Mouse (Mus musculus): ENCODE measurements around the gene Sun3. TPM values are rescaled to one million over a fixed set of nuclear protein-coding genes. Genes with fewer than 3 reads are reported as not detected.
A peak's percentile ranks its signal among the peaks of the same experiment; 100 is the strongest.

Sun3 gene
- total and polyA plus RNA-seq, 2 experiments = 0.11 to 1.8 TPM

DNA sequence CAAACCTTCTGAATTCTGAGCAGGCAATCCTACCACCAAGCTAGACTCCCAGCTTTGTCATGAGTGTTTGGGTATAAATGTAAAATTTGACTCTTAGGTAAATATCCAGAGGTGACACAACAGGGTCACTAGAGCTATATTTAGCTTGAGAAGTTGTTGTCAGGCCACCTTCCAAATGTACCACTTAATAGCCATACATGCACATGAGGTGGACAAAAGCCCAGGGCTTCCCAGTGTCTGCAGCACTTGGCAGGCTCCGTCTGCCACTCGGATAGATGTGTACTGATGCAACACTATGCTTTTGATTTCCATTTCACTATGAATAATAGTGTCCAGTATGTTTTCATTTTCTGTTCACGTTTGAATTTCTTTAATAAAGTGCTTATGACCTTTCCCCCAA lies 23.6 kb downstream of the Sun3 start:
- H3K27me3 ChIP-seq (ENCODE audit: control insufficient read depth, insufficient read depth, low read length) = no peaks in the 10 kb centered on the region
- no peaks in the 10 kb centered on the region for H3K4me1 ChIP-seq (ENCODE audit: control insufficient read depth, insufficient read depth, low read length)
- H3K79me2 ChIP-seq (ENCODE audit: control insufficient read depth, insufficient read depth, low read length) = no peaks in the 10 kb centered on the region
- H3K4me3 ChIP-seq (ENCODE audit: insufficient read depth, low read depth, low read length) = no peak overlapping the region
- H3K36me3 ChIP-seq (ENCODE audit: control insufficient read depth, insufficient read depth, low read length) = no peaks in the 10 kb centered on the region
- no peak overlapping the region for H3K9ac ChIP-seq (ENCODE audit: low read depth, low read length)
- 73% methylated on average over 3 of the region's 3 CpGs for WGBS
- no peak overlapping the region for H3K27ac ChIP-seq (replicated peaks; ENCODE audit: insufficient read depth, low read depth, low read length)
- no peak for DNase-seq (ENCODE audit: extremely low read depth, low read depth, low spot score)
- no peak for TF ChIP-seq POLR2A (IDR thresholded peaks at IDR 0.05; ENCODE audit: extremely low read depth, insufficient read depth, low read length)
- no peak for TF ChIP-seq CTCF (IDR thresholded peaks at IDR 0.05; ENCODE audit: low read depth, low read length)

DNA sequence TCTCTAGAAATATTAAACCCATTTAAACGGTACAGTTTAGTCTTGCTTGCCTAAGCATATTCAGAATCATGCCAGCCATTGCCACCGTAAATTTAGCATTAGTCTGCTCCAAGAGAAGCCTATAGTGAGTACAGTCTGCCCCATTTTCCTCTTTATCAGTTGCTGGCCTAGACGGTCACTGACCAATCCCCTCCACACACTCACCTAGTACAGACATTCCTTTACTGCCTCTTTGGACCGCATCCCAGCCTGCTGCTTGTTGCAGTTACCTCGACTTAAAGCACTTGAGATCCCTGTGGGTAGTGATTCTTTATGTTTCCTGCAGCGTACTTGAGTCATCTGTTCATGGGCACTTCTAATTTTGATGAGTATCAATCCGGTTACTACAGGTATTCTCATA lies 24.0 kb downstream of the Sun3 start:
- Histone ChIP-seq H3K27me3 (ENCODE audit: control insufficient read depth, insufficient read depth, low read length) (no peaks in the 10 kb centered on the region), H3K9ac (ENCODE audit: low read depth, low read length) (no peak overlapping the region), H3K27ac (replicated peaks; ENCODE audit: insufficient read depth, low read depth, low read length) (no peak overlapping the region), H3K4me1 (ENCODE audit: control insufficient read depth, insufficient read depth, low read length) (no peaks in the 10 kb centered on the region), H3K4me3 (ENCODE audit: insufficient read depth, low read depth, low read length) (no peak overlapping the region), H3K36me3 (ENCODE audit: control insufficient read depth, insufficient read depth, low read length) (no peaks in the 10 kb centered on the region), H3K79me2 (ENCODE audit: control insufficient read depth, insufficient read depth, low read length) (no peaks in the 10 kb centered on the region)
- 81% methylated on average over 7 of the region's 7 CpGs for WGBS
- TF ChIP-seq POLR2A (IDR thresholded peaks at IDR 0.05; ENCODE audit: extremely low read depth, insufficient read depth, low read length) (no peak), CTCF (IDR thresholded peaks at IDR 0.05; ENCODE audit: low read depth, low read length) (no peak)
- no peak for DNase-seq (ENCODE audit: extremely low read depth, low read depth, low spot score)

DNA sequence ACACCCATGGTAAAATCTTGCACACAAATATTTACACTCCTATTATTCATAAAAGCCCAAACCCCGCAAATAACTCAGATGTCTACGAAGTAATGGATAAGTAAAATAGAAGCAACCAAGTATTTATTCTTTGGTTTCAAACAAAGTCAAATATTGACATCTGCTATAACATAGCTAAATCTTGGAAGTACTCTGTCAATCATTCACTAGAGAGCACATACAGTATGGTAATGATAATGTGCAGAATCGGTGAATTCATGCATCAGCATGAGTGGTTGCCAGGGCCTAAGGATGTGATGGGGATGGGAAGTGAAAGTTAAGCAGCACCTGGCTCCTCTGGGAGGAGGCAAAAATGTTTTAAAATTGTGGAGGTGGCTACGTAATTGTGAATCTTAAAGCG lies 28.6 kb downstream of the Sun3 start:
- 76% methylated on average over 5 of the region's 5 CpGs for WGBS
- Histone ChIP-seq H3K4me1 (ENCODE audit: control insufficient read depth, insufficient read depth, low read length) (no peaks in the 10 kb centered on the region), H3K79me2 (ENCODE audit: control insufficient read depth, insufficient read depth, low read length) (no peaks in the 10 kb centered on the region), H3K27ac (replicated peaks; ENCODE audit: insufficient read depth, low read depth, low read length) (no peak overlapping the region), H3K36me3 (ENCODE audit: control insufficient read depth, insufficient read depth, low read length) (no peaks in the 10 kb centered on the region), H3K9ac (ENCODE audit: low read depth, low read length) (no peak overlapping the region), H3K4me3 (ENCODE audit: insufficient read depth, low read depth, low read length) (no peak overlapping the region), H3K27me3 (ENCODE audit: control insufficient read depth, insufficient read depth, low read length) (no peaks in the 10 kb centered on the region)
- no peak for TF ChIP-seq POLR2A (IDR thresholded peaks at IDR 0.05; ENCODE audit: extremely low read depth, insufficient read depth, low read length)
- TF ChIP-seq CTCF (IDR thresholded peaks at IDR 0.05; ENCODE audit: low read depth, low read length) = no peak
- DNase-seq (ENCODE audit: extremely low read depth, low read depth, low spot score) = no peak

DNA sequence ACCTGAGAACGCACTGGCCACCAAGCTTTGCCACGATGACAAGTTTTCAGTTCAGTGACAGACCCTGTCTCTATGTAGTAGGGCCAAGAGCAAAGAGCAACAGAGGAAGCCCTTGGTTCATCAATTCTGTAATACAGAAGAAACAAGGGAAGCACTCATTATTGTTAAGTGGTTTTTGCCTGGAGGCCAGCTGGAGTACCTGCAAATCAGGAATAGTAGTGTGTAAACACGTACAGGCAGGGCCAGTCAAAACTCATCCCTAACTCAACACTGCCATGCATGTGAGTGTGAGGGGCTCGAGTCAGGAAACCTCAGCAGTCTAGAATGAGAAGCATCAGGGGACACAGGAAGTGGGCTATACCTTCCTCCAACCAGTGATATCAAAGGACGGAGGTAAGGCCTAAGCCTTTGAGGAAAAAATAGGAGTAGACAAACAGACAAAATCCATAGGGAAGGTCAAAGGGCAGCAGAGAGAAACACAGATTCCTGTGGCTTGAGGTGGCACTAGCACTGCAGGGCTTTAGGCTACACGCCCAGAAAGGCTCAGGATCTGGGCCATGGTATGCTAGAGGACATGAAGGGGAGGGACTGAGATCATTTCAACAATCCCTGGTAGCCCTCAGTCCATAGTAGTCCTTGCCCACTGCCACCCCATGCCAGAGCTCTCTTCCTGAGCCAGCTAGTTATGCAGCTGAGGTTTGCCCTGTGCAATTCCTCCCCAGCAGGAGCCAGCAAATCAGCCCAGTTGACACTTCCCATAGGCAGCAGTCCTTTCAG lies 30.1 kb downstream of the Sun3 start:
- no peak overlapping the region for H3K9ac ChIP-seq (ENCODE audit: low read depth, low read length)
- 61% methylated on average over 6 of the region's 6 CpGs for WGBS
- no peak overlapping the region for H3K4me3 ChIP-seq (ENCODE audit: insufficient read depth, low read depth, low read length)
- TF ChIP-seq CTCF (IDR thresholded peaks at IDR 0.05; ENCODE audit: low read depth, low read length) = no peak
- no peak for TF ChIP-seq POLR2A (IDR thresholded peaks at IDR 0.05; ENCODE audit: extremely low read depth, insufficient read depth, low read length)
- H3K4me1 ChIP-seq (ENCODE audit: control insufficient read depth, insufficient read depth, low read length) = no peaks in the 10 kb centered on the region
- no peaks in the 10 kb centered on the region for H3K79me2 ChIP-seq (ENCODE audit: control insufficient read depth, insufficient read depth, low read length)
- no peaks in the 10 kb centered on the region for H3K27me3 ChIP-seq (ENCODE audit: control insufficient read depth, insufficient read depth, low read length)
- DNase-seq (ENCODE audit: extremely low read depth, low read depth, low spot score) = no peak
- H3K27ac ChIP-seq (replicated peaks; ENCODE audit: insufficient read depth, low read depth, low read length) = no peak overlapping the region
- no peaks in the 10 kb centered on the region for H3K36me3 ChIP-seq (ENCODE audit: control insufficient read depth, insufficient read depth, low read length)

DNA sequence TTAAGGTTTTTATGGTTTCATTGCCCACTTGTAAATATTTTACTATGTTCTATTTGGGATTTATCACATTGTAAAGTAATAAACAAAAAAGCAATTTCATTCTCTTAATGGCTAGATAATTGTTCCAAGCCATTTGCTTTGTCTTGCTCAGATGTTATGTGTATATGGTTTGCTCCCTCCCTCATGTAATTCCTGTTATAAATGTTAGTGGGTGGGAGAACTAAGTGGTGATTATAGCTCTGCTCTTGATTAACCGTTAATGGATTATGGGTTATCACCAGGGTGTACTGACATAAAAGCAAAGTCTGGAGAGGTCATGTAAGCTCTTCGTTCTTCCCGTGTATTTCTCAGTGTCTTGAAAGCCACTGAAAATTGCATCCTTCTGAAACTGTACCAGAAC lies 34.1 kb downstream of the Sun3 start:
- Histone ChIP-seq H3K9ac (ENCODE audit: low read depth, low read length) (no peak overlapping the region), H3K36me3 (ENCODE audit: control insufficient read depth, insufficient read depth, low read length) (no peaks in the 10 kb centered on the region), H3K27me3 (ENCODE audit: control insufficient read depth, insufficient read depth, low read length) (no peaks in the 10 kb centered on the region), H3K79me2 (ENCODE audit: control insufficient read depth, insufficient read depth, low read length) (no peaks in the 10 kb centered on the region), H3K27ac (replicated peaks; ENCODE audit: insufficient read depth, low read depth, low read length) (no peak overlapping the region), H3K4me1 (ENCODE audit: control insufficient read depth, insufficient read depth, low read length) (no peaks in the 10 kb centered on the region), H3K4me3 (ENCODE audit: insufficient read depth, low read depth, low read length) (no peak overlapping the region)
- TF ChIP-seq CTCF (IDR thresholded peaks at IDR 0.05; ENCODE audit: low read depth, low read length) (no peak), POLR2A (IDR thresholded peaks at IDR 0.05; ENCODE audit: extremely low read depth, insufficient read depth, low read length) (no peak)
- DNase-seq (ENCODE audit: extremely low read depth, low read depth, low spot score) = no peak
- 89% methylated on average over 3 of the region's 3 CpGs for WGBS

DNA sequence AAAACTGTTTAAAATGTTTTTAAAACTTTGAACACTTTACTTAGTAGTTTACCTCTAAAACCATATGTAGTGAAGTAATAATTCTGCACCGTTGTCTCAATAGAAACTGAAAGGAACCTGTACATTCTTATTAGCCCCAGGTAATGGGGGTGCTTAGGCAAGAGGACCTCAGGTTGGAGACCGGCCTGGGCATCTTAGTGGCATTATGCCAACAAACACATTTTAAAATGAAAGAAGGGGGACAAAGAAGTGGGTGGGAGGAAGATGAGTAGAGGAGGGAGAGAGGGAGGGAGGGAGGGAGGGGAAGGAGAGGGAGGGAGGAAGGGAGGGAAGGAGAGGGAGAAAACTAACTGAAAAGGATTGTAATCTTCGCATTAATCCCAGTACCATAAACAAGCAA lies 37.4 kb downstream of the Sun3 start:
- peak overlapping the region; percentile 31; the same call in 1 of the 2 replicates for H3K27ac ChIP-seq (replicated peaks; ENCODE audit: insufficient read depth, low read depth, low read length)
- peak overlapping the region; percentile 94; the same call in 1 of the 2 replicates for H3K9ac ChIP-seq (ENCODE audit: low read depth, low read length)
- no peak for DNase-seq (ENCODE audit: extremely low read depth, low read depth, low spot score)
- no peaks in the 10 kb centered on the region for H3K4me1 ChIP-seq (ENCODE audit: control insufficient read depth, insufficient read depth, low read length)
- TF ChIP-seq POLR2A (IDR thresholded peaks at IDR 0.05; ENCODE audit: extremely low read depth, insufficient read depth, low read length) = no peak
- TF ChIP-seq CTCF (IDR thresholded peaks at IDR 0.05; ENCODE audit: low read depth, low read length) = no peak
- no peaks in the 10 kb centered on the region for H3K27me3 ChIP-seq (ENCODE audit: control insufficient read depth, insufficient read depth, low read length)
- H3K36me3 ChIP-seq (ENCODE audit: control insufficient read depth, insufficient read depth, low read length) = peaks cover 7% of the 10 kb centered on the region
- peak overlapping the region; percentile 95 for H3K4me3 ChIP-seq (ENCODE audit: insufficient read depth, low read depth, low read length)
- 0% methylated on average over 3 of the region's 3 CpGs for WGBS
- H3K79me2 ChIP-seq (ENCODE audit: control insufficient read depth, insufficient read depth, low read length) = no peaks in the 10 kb centered on the region
